Mouse (Mus musculus): ENCODE data around the gene Brap.

- TF ChIP-seq CTCF (IDR thresholded peaks at IDR 0.05; ENCODE audit: extremely low read depth, insufficient read depth, low read length) (no peak), POLR2A (IDR thresholded peaks at IDR 0.05; ENCODE audit: extremely low read depth, insufficient read depth, low read length) (no peak)
These were observed 5.8 kb upstream of the Brap start for GRCm38 (mm10) chr5:121654526-121654925.

All from cortical plate, adult 2 months (tissue).